Comparison of ENCODE assay signal across 8 mouse cellular contexts in the genomic region with DNA sequence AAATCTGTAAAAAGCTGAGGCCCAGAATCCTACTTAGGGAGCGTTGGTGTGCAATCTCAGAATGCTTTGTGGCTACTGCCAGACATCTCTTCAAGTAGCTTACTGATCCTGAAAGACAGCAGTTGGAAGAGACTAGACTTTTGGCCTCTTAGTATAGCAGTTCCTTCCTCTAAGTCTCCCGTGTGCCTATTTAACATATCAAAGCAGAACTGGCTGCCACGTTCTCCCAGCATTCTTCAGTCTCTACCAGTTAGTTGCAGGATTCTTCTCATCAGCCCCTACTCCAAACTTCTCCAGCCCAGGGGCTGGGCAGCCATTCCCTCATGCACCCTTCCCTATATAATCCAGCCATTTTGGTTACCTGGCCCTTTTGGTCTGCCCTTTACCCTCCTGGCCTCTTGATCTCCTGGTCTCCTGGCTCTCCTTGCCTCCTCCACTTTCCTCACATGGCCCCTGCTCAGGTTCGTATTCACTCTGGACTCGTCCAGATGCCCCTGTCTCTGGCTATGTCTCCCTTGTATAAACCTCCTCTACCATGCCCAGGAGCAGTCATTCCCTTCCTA. TPM values are rescaled to one million over a fixed set of nuclear protein-coding genes. Genes with fewer than 3 reads are reported as not detected.
DNase-seq lines count a peak whose midpoint lies in the region; ATAC-seq lines count a peak whose summit lies in the region.

No protein-coding gene starts in this region.

- peak overlapping the region; percentile 37 for H3K9ac ChIP-seq in embryonic facial prominence, embryonic 15.5 days
- peak overlapping the region; percentile 1 for H3K9ac ChIP-seq in limb, embryonic 11.5 days (ENCODE audit: low read length)
- no peak overlapping the region; the same call in 1 of the 2 replicates for H3K9ac ChIP-seq in stomach, embryonic 14.5 days (replicated peaks; ENCODE audit: low read depth, low read length)

- ATAC-seq in embryonic facial prominence, embryonic 15.5 days (ENCODE audit: insufficient number of reproducible peaks, low FRiP score, low TSS enrichment, low read depth), result no peak
- ATAC-seq in limb, embryonic 11.5 days (ENCODE audit: insufficient number of reproducible peaks, low FRiP score, low TSS enrichment, low read depth), result no peak
- ATAC-seq in stomach, embryonic 14.5 days (ENCODE audit: insufficient number of reproducible peaks, insufficient read depth, low FRiP score, low read depth), result no peak

- H3K4me1 ChIP-seq in embryonic facial prominence, embryonic 15.5 days, result peaks cover 23% of the 10 kb centered on the region
- peaks cover 6% of the 10 kb centered on the region for H3K4me1 ChIP-seq in limb, embryonic 11.5 days (ENCODE audit: control insufficient read depth, insufficient read depth, low read length)
- H3K4me1 ChIP-seq in stomach, embryonic 14.5 days (ENCODE audit: control insufficient read depth, insufficient read depth, low read length), result peaks cover 9% of the 10 kb centered on the region

- no peaks in the 10 kb centered on the region for H3K36me3 ChIP-seq in embryonic facial prominence, embryonic 15.5 days
- H3K36me3 ChIP-seq in limb, embryonic 11.5 days (ENCODE audit: control insufficient read depth, insufficient read depth, low read length), result no peaks in the 10 kb centered on the region
- H3K36me3 ChIP-seq in stomach, embryonic 14.5 days (ENCODE audit: control insufficient read depth, insufficient read depth, low read length), result no peaks in the 10 kb centered on the region

- intact Hi-C loops in left cerebral cortex, postnatal 25 days (cut with DNase I), result loop anchor here (2.0 kb wide), 1 partner anchor 91 kb away; a partner anchor contains a TSS
- intact Hi-C loops in left cerebral cortex, postnatal 36 days (cut with DNase I), result loop anchor here (2.0 kb wide), 1 partner anchor 91 kb away; a partner anchor contains a TSS

- peak overlapping the region; percentile 66 for H3K4me2 ChIP-seq in embryonic facial prominence, embryonic 15.5 days (replicated peaks)
- H3K4me2 ChIP-seq in limb, embryonic 11.5 days (ENCODE audit: low read depth, severe bottlenecking), result peak overlapping the region; percentile 39
- H3K4me2 ChIP-seq in stomach, embryonic 14.5 days (replicated peaks; ENCODE audit: low read depth, low read length), result peak overlapping the region; percentile 54

- no peaks in the 10 kb centered on the region for H3K27me3 ChIP-seq in embryonic facial prominence, embryonic 15.5 days
- no peaks in the 10 kb centered on the region for H3K27me3 ChIP-seq in limb, embryonic 11.5 days (ENCODE audit: control insufficient read depth, insufficient read depth, low read length)
- no peaks in the 10 kb centered on the region for H3K27me3 ChIP-seq in stomach, embryonic 14.5 days (ENCODE audit: control insufficient read depth, insufficient read depth, low read length)

- WGBS in embryonic facial prominence, embryonic 15.5 days, result 19% methylated on average over 5 of the region's 5 CpGs
- 21% methylated on average over 5 of the region's 5 CpGs for WGBS in limb, embryonic 11.5 days
- 17% methylated on average over 5 of the region's 5 CpGs for WGBS in stomach, embryonic 14.5 days

- H3K9me3 ChIP-seq in embryonic facial prominence, embryonic 15.5 days (replicated peaks), result no peaks in the 10 kb centered on the region
- no peaks in the 10 kb centered on the region for H3K9me3 ChIP-seq in limb, embryonic 11.5 days (ENCODE audit: control insufficient read depth, low read length)
- no peaks in the 10 kb centered on the region for H3K9me3 ChIP-seq in stomach, embryonic 14.5 days (ENCODE audit: control insufficient read depth, low read depth, low read length)

- H3K4me3 ChIP-seq in embryonic facial prominence, embryonic 15.5 days (replicated peaks), result peak overlapping the region; percentile 89
- H3K4me3 ChIP-seq in limb, embryonic 11.5 days (ENCODE audit: low read depth, low read length), result peak overlapping the region; percentile 92
- peak overlapping the region; percentile 91 for H3K4me3 ChIP-seq in stomach, embryonic 14.5 days (ENCODE audit: low read depth, low read length)

- DNase-seq in kidney, adult 11 months, result peak; percentile 6
- no peak for DNase-seq in kidney, adult 18-20 months
- peak; percentile 91 for DNase-seq in ES-CJ7 (ENCODE audit: low read depth, low spot score)
- no peak for DNase-seq in limb, embryonic 11.5 days (ENCODE audit: low spot score)
- no peak for DNase-seq in left cerebral cortex, postnatal 25 days (ENCODE audit: low spot score in 2 of 2)
- DNase-seq in left cerebral cortex, postnatal 36 days (ENCODE audit: low spot score in 2 of 2), result no peak

- H3K27ac ChIP-seq in embryonic facial prominence, embryonic 15.5 days (replicated peaks), result peak overlapping the region; percentile 98
- H3K27ac ChIP-seq in limb, embryonic 11.5 days (replicated peaks; ENCODE audit: low read depth, low read length), result peak overlapping the region; percentile 64
- H3K27ac ChIP-seq in stomach, embryonic 14.5 days (ENCODE audit: low read length), result peak overlapping the region; percentile 97; the same call in 1 of the 2 replicates

RNA-seq across cellular contexts. Expression of a gene that starts 1.2 kb away (rescaled TPM):
- 18.0 and 22.1 TPM in 2 replicates for polyA plus RNA-seq in embryonic facial prominence, embryonic 15.5 days (2015; fragmentation: Nextera tagmentation; extraction: Ambion mirVana)
- 32.3 and 42.3 TPM in 2 replicates for polyA plus RNA-seq in limb, embryonic 11.5 days (2014; fragmentation: Nextera tagmentation; extraction: Ambion mirVana)
- 26.4 and 28.2 TPM in 2 replicates for polyA plus RNA-seq in stomach, embryonic 14.5 days (2014; fragmentation: Nextera tagmentation; extraction: Ambion mirVana)
- 10 to 100 TPM; 33.9 to 35.5 TPM for total RNA-seq in left cerebral cortex, postnatal 25 days (2021)
- 10 to 100 TPM; 34.2 to 39.8 TPM for total RNA-seq in left cerebral cortex, postnatal 36 days (2021)

Comparison
In these comparisons a context has a peak if more than half of its experiments do, and no peak if none do; other contexts are left out.
1. DNase-seq: peak in kidney, adult 11 months (single experiment) and ES-CJ7 (single experiment); none in kidney, adult 18-20 months (single experiment), limb, embryonic 11.5 days (single experiment), left cerebral cortex, postnatal 25 days (0 of 2) and left cerebral cortex, postnatal 36 days (0 of 2).
2. Peak in every context shown above with its lines, with median percentiles within 50 percentile points of each other: H3K27ac ChIP-seq, H3K4me2 ChIP-seq and H3K4me3 ChIP-seq.